Mouse (Mus musculus) brain, embryonic 14.5 days (tissue): ENCODE data around the gene Hmgb4.

ENCODE experiments used
- CTCF ChIP-seq: fragments of 200-500 bp; IDR thresholded peaks from 2 replicates; pipeline ENCODE4 v1.5.1; 2012; ENCODE audit warnings: inconsistent platforms, mild to moderate bottlenecking, moderate library complexity, borderline replicate concordance; ENCODE audit not compliant: insufficient read depth, insufficient read length; ENCODE audit errors: extremely low read depth
- POLR2A ChIP-seq: fragments of 200-500 bp; IDR thresholded peaks from 2 replicates; pipeline ENCODE4 v1.6.1; 2012; ENCODE audit warnings: mild to moderate bottlenecking, inconsistent platforms, borderline replicate concordance; ENCODE audit not compliant: poor library complexity, insufficient read depth, insufficient read length, severe bottlenecking; ENCODE audit errors: extremely low read depth

DNA sequence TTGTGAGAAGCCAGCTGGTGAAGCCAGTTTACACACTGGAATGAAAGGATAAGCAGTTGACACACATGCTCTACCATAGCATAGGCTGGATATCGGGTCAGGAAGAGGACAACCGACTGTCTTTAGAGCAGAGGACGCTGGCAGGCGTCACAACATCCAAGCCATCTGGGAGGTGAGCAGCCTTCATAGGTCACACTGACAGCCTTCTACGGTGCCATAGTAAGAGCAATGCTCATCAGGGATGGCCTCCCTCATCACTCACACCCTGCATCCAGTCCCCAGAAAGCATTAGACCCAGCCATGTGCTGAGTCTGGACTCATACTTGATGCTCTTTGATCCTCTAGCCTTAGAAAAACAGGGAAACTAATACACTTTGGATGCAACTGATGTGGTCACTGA, 3.7 kb upstream of the Hmgb4 start:
- no peak for TF ChIP-seq CTCF
- TF ChIP-seq POLR2A, result no peak
